Mouse (Mus musculus): ENCODE data around the gene Gm867. TPM values are rescaled to one million over a fixed set of nuclear protein-coding genes. Genes with fewer than 3 reads are reported as not detected.

Gene Gm867
- polyA plus RNA-seq, 1 experiment from 2014 or later = not detected

GRCm38 (mm10) chr10:75915557-75915956, 24.9 kb downstream of the Gm867 start:
- WGBS = 92% methylated on average over 7 of the region's 7 CpGs
- Histone ChIP-seq H3K27ac (ENCODE audit: low read depth, low read length) (no peak overlapping the region), H3K9me3 (replicated peaks; ENCODE audit: control insufficient read depth, low read length) (no peaks in the 10 kb centered on the region), H3K27me3 (replicated peaks; ENCODE audit: control insufficient read depth, insufficient read depth, low read length) (no peaks in the 10 kb centered on the region), H3K36me3 (ENCODE audit: control insufficient read depth, insufficient read depth, low read length) (peaks cover 69% of the 10 kb centered on the region), H3K4me1 (ENCODE audit: control insufficient read depth, insufficient read depth, low read length) (peaks cover 20% of the 10 kb centered on the region), H3K4me2 (ENCODE audit: low read length) (no peak overlapping the region), H3K9ac (ENCODE audit: low read length) (no peak overlapping the region), H3K4me3 (ENCODE audit: low read depth, low read length) (no peak overlapping the region)
- DNase-seq (ENCODE audit: low spot score) = no peak
- ATAC-seq = no peak

GRCm38 (mm10) chr10:75913013-75913589, 27.4 kb downstream of the Gm867 start:
- Histone ChIP-seq H3K4me2 (ENCODE audit: low read length) (no peak overlapping the region), H3K36me3 (ENCODE audit: control insufficient read depth, insufficient read depth, low read length) (peaks cover 82% of the 10 kb centered on the region)

GRCm38 (mm10) chr10:75910698-75911097, 29.8 kb downstream of the Gm867 start:
- Histone ChIP-seq H3K27ac (ENCODE audit: low read depth, low read length) (no peak overlapping the region), H3K4me3 (ENCODE audit: low read depth, low read length) (no peak overlapping the region), H3K4me1 (ENCODE audit: control insufficient read depth, insufficient read depth, low read length) (no peaks in the 10 kb centered on the region), H3K27me3 (replicated peaks; ENCODE audit: control insufficient read depth, insufficient read depth, low read length) (no peaks in the 10 kb centered on the region), H3K9me3 (replicated peaks; ENCODE audit: control insufficient read depth, low read length) (no peaks in the 10 kb centered on the region), H3K4me2 (ENCODE audit: low read length) (no peak overlapping the region), H3K9ac (ENCODE audit: low read length) (no peak overlapping the region), H3K36me3 (ENCODE audit: control insufficient read depth, insufficient read depth, low read length) (peaks cover 89% of the 10 kb centered on the region)
- WGBS = 88% methylated on average over 2 of the region's 2 CpGs
- DNase-seq (ENCODE audit: low spot score) (no peak), ATAC-seq (no peak)

More at GRCm38 (mm10) chr10:75913013-75913589, 27.4 kb downstream of the Gm867 start:
- Histone ChIP-seq H3K9me3 (replicated peaks; ENCODE audit: control insufficient read depth, low read length) (no peaks in the 10 kb centered on the region), H3K4me3 (ENCODE audit: low read depth, low read length) (no peak overlapping the region), H3K9ac (ENCODE audit: low read length) (no peak overlapping the region), H3K27ac (ENCODE audit: low read depth, low read length) (no peak overlapping the region), H3K4me1 (ENCODE audit: control insufficient read depth, insufficient read depth, low read length) (no peaks in the 10 kb centered on the region), H3K27me3 (replicated peaks; ENCODE audit: control insufficient read depth, insufficient read depth, low read length) (no peaks in the 10 kb centered on the region)
- ATAC-seq = no peak
- 77% methylated on average over 6 of the region's 6 CpGs for WGBS
- no peak for DNase-seq (ENCODE audit: low spot score)

- DNase-seq (ENCODE audit: low spot score) (no peak), ATAC-seq (no peak)
- whole genome bisulfite sequencing = 96% methylated on average over 4 of the region's 4 CpGs
- Histone ChIP-seq H3K4me2 (ENCODE audit: low read length) (no peak overlapping the region), H3K4me3 (ENCODE audit: low read depth, low read length) (no peak overlapping the region), H3K27me3 (replicated peaks; ENCODE audit: control insufficient read depth, insufficient read depth, low read length) (no peaks in the 10 kb centered on the region), H3K4me1 (ENCODE audit: control insufficient read depth, insufficient read depth, low read length) (no peaks in the 10 kb centered on the region), H3K36me3 (ENCODE audit: control insufficient read depth, insufficient read depth, low read length) (peaks cover 95% of the 10 kb centered on the region), H3K9me3 (replicated peaks; ENCODE audit: control insufficient read depth, low read length) (no peaks in the 10 kb centered on the region), H3K27ac (ENCODE audit: low read depth, low read length) (no peak overlapping the region), H3K9ac (ENCODE audit: low read length) (no peak overlapping the region)
Observed at GRCm38 (mm10) chr10:75906882-75907281, 33.6 kb downstream of the Gm867 start.

GRCm38 (mm10) chr10:75904391-75904790, 36.1 kb downstream of the Gm867 start:
- no peak for ATAC-seq
- no peaks in the 10 kb centered on the region for H3K27me3 ChIP-seq (replicated peaks; ENCODE audit: control insufficient read depth, insufficient read depth, low read length)
- H3K36me3 ChIP-seq (ENCODE audit: control insufficient read depth, insufficient read depth, low read length) = peaks cover 94% of the 10 kb centered on the region

GRCm38 (mm10) chr10:75898846-75899245, 41.6 kb downstream of the Gm867 start:
- Histone ChIP-seq H3K27ac (ENCODE audit: low read depth, low read length) (no peak overlapping the region), H3K27me3 (replicated peaks; ENCODE audit: control insufficient read depth, insufficient read depth, low read length) (no peaks in the 10 kb centered on the region), H3K9me3 (replicated peaks; ENCODE audit: control insufficient read depth, low read length) (no peaks in the 10 kb centered on the region), H3K9ac (ENCODE audit: low read length) (no peak overlapping the region), H3K4me3 (ENCODE audit: low read depth, low read length) (no peak overlapping the region), H3K4me1 (ENCODE audit: control insufficient read depth, insufficient read depth, low read length) (peaks cover under 1% of the 10 kb centered on the region; the same call in 1 of the 2 replicates), H3K4me2 (ENCODE audit: low read length) (no peak overlapping the region), H3K36me3 (ENCODE audit: control insufficient read depth, insufficient read depth, low read length) (peaks cover 98% of the 10 kb centered on the region)
- DNase-seq (ENCODE audit: low spot score) (no peak), ATAC-seq (no peak)
- 83% methylated on average over 3 of the region's 3 CpGs for WGBS

More at GRCm38 (mm10) chr10:75904391-75904790, 36.1 kb downstream of the Gm867 start:
- H3K4me3 ChIP-seq (ENCODE audit: low read depth, low read length) = no peak overlapping the region
- no peaks in the 10 kb centered on the region for H3K9me3 ChIP-seq (replicated peaks; ENCODE audit: control insufficient read depth, low read length)
- H3K27ac ChIP-seq (ENCODE audit: low read depth, low read length) = no peak overlapping the region
- no peak overlapping the region for H3K9ac ChIP-seq (ENCODE audit: low read length)
- H3K4me2 ChIP-seq (ENCODE audit: low read length) = no peak overlapping the region
- no peak for DNase-seq (ENCODE audit: low spot score)
- WGBS = 95% methylated on average over 5 of the region's 5 CpGs
- H3K4me1 ChIP-seq (ENCODE audit: control insufficient read depth, insufficient read depth, low read length) = no peaks in the 10 kb centered on the region

- H3K4me2 ChIP-seq (ENCODE audit: low read length) = no peak overlapping the region
- no peaks in the 10 kb centered on the region for H3K27me3 ChIP-seq (replicated peaks; ENCODE audit: control insufficient read depth, insufficient read depth, low read length)
- H3K4me1 ChIP-seq (ENCODE audit: control insufficient read depth, insufficient read depth, low read length) = peaks cover 7% of the 10 kb centered on the region
- WGBS = 81% methylated on average over 6 of the region's 6 CpGs
- H3K36me3 ChIP-seq (ENCODE audit: control insufficient read depth, insufficient read depth, low read length) = peaks cover 94% of the 10 kb centered on the region
- H3K4me3 ChIP-seq (ENCODE audit: low read depth, low read length) = no peak overlapping the region
- H3K27ac ChIP-seq (ENCODE audit: low read depth, low read length) = no peak overlapping the region
- H3K9me3 ChIP-seq (replicated peaks; ENCODE audit: control insufficient read depth, low read length) = no peaks in the 10 kb centered on the region
- no peak overlapping the region for H3K9ac ChIP-seq (ENCODE audit: low read length)
- DNase-seq (ENCODE audit: low spot score) (no peak), ATAC-seq (no peak)
Observed at GRCm38 (mm10) chr10:75898039-75898564, 42.4 kb downstream of the Gm867 start.

GRCm38 (mm10) chr10:75897373-75897772, 43.1 kb downstream of the Gm867 start:
- DNase-seq (ENCODE audit: low spot score) (peak; percentile 75), ATAC-seq (no peak)
- Histone ChIP-seq H3K4me2 (ENCODE audit: low read length) (no peak overlapping the region), H3K4me1 (ENCODE audit: control insufficient read depth, insufficient read depth, low read length) (peaks cover 7% of the 10 kb centered on the region), H3K9ac (ENCODE audit: low read length) (no peak overlapping the region), H3K36me3 (ENCODE audit: control insufficient read depth, insufficient read depth, low read length) (peaks cover 87% of the 10 kb centered on the region), H3K4me3 (ENCODE audit: low read depth, low read length) (no peak overlapping the region), H3K9me3 (replicated peaks; ENCODE audit: control insufficient read depth, low read length) (no peaks in the 10 kb centered on the region), H3K27me3 (replicated peaks; ENCODE audit: control insufficient read depth, insufficient read depth, low read length) (no peaks in the 10 kb centered on the region), H3K27ac (ENCODE audit: low read depth, low read length) (no peak overlapping the region)
- 36% methylated on average over 6 of the region's 6 CpGs for WGBS

GRCm38 (mm10) chr10:75896208-75896607, 44.3 kb downstream of the Gm867 start:
- DNase-seq (ENCODE audit: low spot score) (no peak), ATAC-seq (no peak)
- Histone ChIP-seq H3K27me3 (replicated peaks; ENCODE audit: control insufficient read depth, insufficient read depth, low read length) (no peaks in the 10 kb centered on the region), H3K9ac (ENCODE audit: low read length) (no peak overlapping the region), H3K4me3 (ENCODE audit: low read depth, low read length) (no peak overlapping the region), H3K27ac (ENCODE audit: low read depth, low read length) (no peak overlapping the region), H3K4me2 (ENCODE audit: low read length) (no peak overlapping the region), H3K4me1 (ENCODE audit: control insufficient read depth, insufficient read depth, low read length) (peaks cover 7% of the 10 kb centered on the region), H3K9me3 (replicated peaks; ENCODE audit: control insufficient read depth, low read length) (no peaks in the 10 kb centered on the region), H3K36me3 (ENCODE audit: control insufficient read depth, insufficient read depth, low read length) (peaks cover 75% of the 10 kb centered on the region)
- 71% methylated on average over 1 of the region's 1 CpGs for WGBS

All from forebrain, embryonic 14.5 days (tissue).